Mouse (Mus musculus): ENCODE measurements around the gene Mup17.
"Not testable (repeated sequence)": the region's sequence is repeated elsewhere in the genome, so short reads cannot be mapped to it uniquely, and the experiment has no call there.

The Mup17 gene

DNA sequence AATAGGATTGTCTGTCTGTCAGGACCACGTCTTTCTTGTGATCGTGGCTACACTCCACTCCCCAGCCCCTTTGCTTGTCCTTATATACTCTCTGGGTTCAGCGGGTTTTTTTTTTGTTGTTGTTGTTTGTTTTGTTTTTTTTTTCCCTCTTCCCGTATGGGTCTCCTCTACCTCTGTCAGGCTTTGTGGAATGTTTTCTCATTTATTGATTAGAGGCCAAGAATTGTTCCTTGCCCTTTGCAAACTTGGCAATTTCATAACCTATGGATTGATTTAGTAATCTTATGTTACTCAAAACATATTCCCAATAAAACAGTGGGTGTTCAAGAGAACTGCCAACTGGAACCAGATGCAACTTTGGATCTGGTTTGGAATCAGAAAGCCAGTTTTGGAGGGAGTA, at the start of gene Mup17:
TSS of gene Mup17 (minus strand) at position 101 of the 400 bp plus-strand sequence.
- in situ Hi-C loops (cut with MboI; ENCODE audit: unreplicated experiment in 2 of 2) = not testable (repeated sequence)

DNA sequence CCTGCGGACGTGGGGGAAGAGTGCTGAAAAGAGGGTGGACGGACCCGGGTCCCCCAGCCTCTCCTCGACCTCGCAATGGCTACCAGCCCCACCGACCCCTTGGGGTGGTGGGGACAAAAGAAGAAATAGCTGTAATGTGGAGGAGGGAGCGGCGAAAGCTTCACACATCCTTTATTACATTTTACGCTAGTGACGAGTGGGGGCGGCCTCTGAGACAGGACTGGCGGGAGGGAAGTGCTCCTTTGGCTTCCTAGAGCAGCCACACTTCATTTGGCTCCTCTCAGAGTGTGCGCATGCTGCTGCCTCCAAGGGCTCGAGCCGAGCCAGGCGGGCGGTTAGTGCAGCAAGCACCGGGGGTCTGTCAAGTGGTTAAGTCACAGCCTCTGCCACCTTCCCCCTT, 24.1 kb downstream of the Mup17 start:
- in situ Hi-C loops (cut with MboI; ENCODE audit: unreplicated experiment in 2 of 2) = not testable (repeated sequence)

DNA sequence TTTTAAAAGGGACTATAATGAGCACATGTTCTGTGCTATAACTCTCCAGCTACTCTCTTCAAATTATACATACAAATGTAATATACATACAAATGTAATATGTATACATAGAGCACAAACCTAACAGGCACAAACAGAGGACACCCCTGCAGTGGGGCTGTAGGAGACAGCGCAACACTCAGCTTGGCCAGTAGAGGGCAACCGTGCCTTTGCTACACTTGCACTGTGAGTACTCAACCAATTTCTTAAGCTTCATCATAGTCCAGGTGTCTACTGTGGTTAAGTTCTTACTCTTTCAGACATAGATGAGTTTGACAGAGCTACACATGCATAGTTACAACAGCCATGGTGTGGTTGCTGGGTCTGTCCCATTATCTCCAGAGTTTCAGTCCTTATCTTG, 39.8 kb downstream of the Mup17 start:
- in situ Hi-C loops (cut with MboI; ENCODE audit: unreplicated experiment in 2 of 2) = not testable (repeated sequence)

Measured in v-Abl transformed pro-B cells (cell line).